ENCODE assay signal across 12 mouse cellular contexts in genomic region chr17:56030238-56030870, GRCm38 (mm10). TPM values are rescaled to one million over a fixed set of nuclear protein-coding genes. Genes with fewer than 3 reads are reported as not detected.
DNase-seq lines count a peak whose midpoint lies in the region; ATAC-seq and TF ChIP-seq lines count a peak whose summit lies in the region.
"Had no signal": no experiment of that assay in that cellular context is flagged by ENCODE, and none has a peak within 500 bp of the region (broad histone marks: within the 10 kb centered on the region; RNA-seq: fewer than 3 reads in every experiment).

No protein-coding gene starts in this region.

- H3K4me1 ChIP-seq in heart, embryonic 16.5 days (ENCODE audit: control insufficient read depth, insufficient read depth, low read length) = peaks cover 47% of the 10 kb centered on the region
- H3K4me1 ChIP-seq in liver, adult 2 months (ENCODE audit: control insufficient read depth, insufficient read depth, low read length) = peaks cover 49% of the 10 kb centered on the region
- peaks cover 43% of the 10 kb centered on the region for H3K4me1 ChIP-seq in liver, embryonic 11.5 days (replicated peaks; ENCODE audit: control insufficient read depth, insufficient read depth, low read length)
- peaks cover 26% of the 10 kb centered on the region for H3K4me1 ChIP-seq in forebrain, embryonic 12.5 days

- peak overlapping the region; percentile 38; the same call in 1 of the 2 replicates for H3K27ac ChIP-seq in heart, embryonic 16.5 days (ENCODE audit: low read length)
- H3K27ac ChIP-seq in liver, adult 2 months (replicated peaks; ENCODE audit: insufficient read depth, low read depth, low read length) = 0 out of 2 replicates have a peak overlapping the region, but pooled peaks have one; percentile 21
- H3K27ac ChIP-seq in liver, embryonic 11.5 days (ENCODE audit: low read depth, low read length) = no peak overlapping the region
- H3K27ac ChIP-seq in forebrain, embryonic 12.5 days = no peak overlapping the region
- H3K27ac ChIP-seq: hindbrain, embryonic 10.5 days; liver, embryonic 14.5 days; neural tube, embryonic 15.5 days had no signal

- no peak for ATAC-seq in heart, embryonic 16.5 days (replicated peaks; ENCODE audit: extremely low read depth, insufficient read depth, low FRiP score)
- no peak for ATAC-seq in liver, embryonic 11.5 days (replicated peaks; ENCODE audit: low FRiP score)
- ATAC-seq in forebrain, embryonic 12.5 days (ENCODE audit: low FRiP score) = no peak

- H3K4me3 ChIP-seq in heart, embryonic 16.5 days (ENCODE audit: low read length) = no peak overlapping the region
- no peak overlapping the region for H3K4me3 ChIP-seq in liver, adult 2 months (ENCODE audit: insufficient read depth, low read depth, low read length)
- H3K4me3 ChIP-seq in liver, embryonic 11.5 days (ENCODE audit: low read depth, low read length) = no peak overlapping the region
- H3K4me3 ChIP-seq in forebrain, embryonic 12.5 days (replicated peaks) = no peak overlapping the region
- H3K4me3 ChIP-seq: erythroblast, embryonic 14.5 days; hindbrain, embryonic 10.5 days; neural tube, embryonic 15.5 days had no signal

- no peaks in the 10 kb centered on the region for H3K27me3 ChIP-seq in heart, embryonic 16.5 days (ENCODE audit: control insufficient read depth, insufficient read depth, low read length)
- no peaks in the 10 kb centered on the region for H3K27me3 ChIP-seq in liver, adult 2 months (ENCODE audit: control insufficient read depth, insufficient read depth, low read length)
- no peaks in the 10 kb centered on the region for H3K27me3 ChIP-seq in liver, embryonic 11.5 days (replicated peaks; ENCODE audit: control insufficient read depth, insufficient read depth, low read length)
- no peaks in the 10 kb centered on the region for H3K27me3 ChIP-seq in forebrain, embryonic 12.5 days
- H3K27me3 ChIP-seq: neural tube, embryonic 15.5 days had no signal

- H3K4me2 ChIP-seq in heart, embryonic 16.5 days (ENCODE audit: low read depth, low read length) = no peak overlapping the region
- no peak overlapping the region for H3K4me2 ChIP-seq in liver, embryonic 11.5 days
- no peak overlapping the region for H3K4me2 ChIP-seq in forebrain, embryonic 12.5 days
- H3K4me2 ChIP-seq: neural tube, embryonic 15.5 days had no signal

- 0 out of 2 replicates have a peak overlapping the region, but pooled peaks have one; percentile 11 for H3K9ac ChIP-seq in heart, embryonic 16.5 days (ENCODE audit: low read length)
- no peak overlapping the region for H3K9ac ChIP-seq in liver, adult 2 months (ENCODE audit: low read depth, low read length)
- no peak overlapping the region for H3K9ac ChIP-seq in liver, embryonic 11.5 days (ENCODE audit: low read depth, low read length)
- H3K9ac ChIP-seq in forebrain, embryonic 12.5 days = no peak overlapping the region
- H3K9ac ChIP-seq: liver, embryonic 14.5 days; neural tube, embryonic 15.5 days had no signal

- TF ChIP-seq CTCF in liver, adult 2 months (IDR thresholded peaks at IDR 0.05; ENCODE audit: low read depth, low read length) = no peak

- DNase-seq in heart, adult 9 months (ENCODE audit: low spot score in 2 of 2) = no peak
- no peak for DNase-seq in liver, adult 2 months (ENCODE audit: extremely low read depth, low read depth, low spot score)
- no peak for DNase-seq in liver, embryonic 11.5 days (ENCODE audit: low spot score)
- peak; percentile 27 for DNase-seq in brain, adult 2 months (ENCODE audit: low read depth, low spot score)
- DNase-seq in cerebellum, postnatal 25 days = peak; percentile 46 to 63
- DNase-seq in frontal cortex, postnatal 36 days (ENCODE audit: low spot score in 2 of 2) = no peak

- H3K79me2 ChIP-seq in liver, adult 2 months (ENCODE audit: control insufficient read depth, insufficient read depth, low read length) = peaks cover 62% of the 10 kb centered on the region

- 85% methylated on average over 9 of the region's 9 CpGs for WGBS in heart, embryonic 16.5 days
- 84% methylated on average over 9 of the region's 9 CpGs for WGBS in liver, adult 2 months
- 89% methylated on average over 9 of the region's 9 CpGs for WGBS in liver, embryonic 11.5 days
- 95% methylated on average over 9 of the region's 9 CpGs for WGBS in forebrain, embryonic 12.5 days

- TF ChIP-seq POLR2A in liver, adult 2 months (IDR thresholded peaks at IDR 0.05; ENCODE audit: extremely low read depth, insufficient read depth, low read length) = no peak

- H3K9me3 ChIP-seq in heart, embryonic 16.5 days (replicated peaks; ENCODE audit: control insufficient read depth, low read length) = no peaks in the 10 kb centered on the region
- no peaks in the 10 kb centered on the region for H3K9me3 ChIP-seq in liver, embryonic 11.5 days (ENCODE audit: control insufficient read depth, low read length)
- no peaks in the 10 kb centered on the region for H3K9me3 ChIP-seq in forebrain, embryonic 12.5 days
- H3K9me3 ChIP-seq: hindbrain, embryonic 10.5 days; neural tube, embryonic 15.5 days had no signal

- no peaks in the 10 kb centered on the region; the same call in 1 of the 2 replicates for H3K36me3 ChIP-seq in heart, embryonic 16.5 days (ENCODE audit: control insufficient read depth, insufficient read depth)
- no peaks in the 10 kb centered on the region for H3K36me3 ChIP-seq in liver, adult 2 months (ENCODE audit: control insufficient read depth, insufficient read depth, low read length)
- peaks cover 19% of the 10 kb centered on the region for H3K36me3 ChIP-seq in liver, embryonic 11.5 days (ENCODE audit: control insufficient read depth, insufficient read depth, low read length)
- peaks cover 59% of the 10 kb centered on the region for H3K36me3 ChIP-seq in forebrain, embryonic 12.5 days (replicated peaks)

RNA-seq across cellular contexts. Expression of gene Sh3gl1, which starts 6.1 kb away (rescaled TPM):
- polyA plus RNA-seq in heart, embryonic 16.5 days (2015; fragmentation: Nextera tagmentation; extraction: Ambion mirVana) = 81.1 and 82.8 TPM in 2 replicates
- total RNA-seq in liver, adult 2 months (2014; rRNA removed) = 8.8 and 10.5 TPM in 2 replicates
- 33.5 and 40.0 TPM in 2 replicates for polyA plus RNA-seq in liver, adult 2 months (2012; rRNA removed)
- 96.4 and 99.1 TPM in 2 replicates for polyA plus RNA-seq in liver, embryonic 11.5 days (2014; fragmentation: Nextera tagmentation; extraction: Ambion mirVana)
- polyA plus RNA-seq in forebrain, embryonic 12.5 days (2016; fragmentation: Nextera tagmentation; extraction: Ambion mirVana) = 130 and 135 TPM in 2 replicates

RNA-seq across cellular contexts. Expression of gene Chaf1a, which starts 9.9 kb away (rescaled TPM):
- polyA plus RNA-seq in heart, embryonic 16.5 days (2015; fragmentation: Nextera tagmentation; extraction: Ambion mirVana) = 12.1 and 12.7 TPM in 2 replicates
- 0.37 and 0.81 TPM in 2 replicates for total RNA-seq in liver, adult 2 months (2014; rRNA removed)
- polyA plus RNA-seq in liver, adult 2 months (2012; rRNA removed) = 0.26 and 0.31 TPM in 2 replicates
- 32.0 and 32.6 TPM in 2 replicates for polyA plus RNA-seq in liver, embryonic 11.5 days (2014; fragmentation: Nextera tagmentation; extraction: Ambion mirVana)
- 39.1 and 43.4 TPM in 2 replicates for polyA plus RNA-seq in forebrain, embryonic 12.5 days (2016; fragmentation: Nextera tagmentation; extraction: Ambion mirVana)

RNA-seq across cellular contexts. Expression of gene Mpnd, which starts 24.8 kb away (rescaled TPM):
- 77.4 and 78.0 TPM in 2 replicates for polyA plus RNA-seq in heart, embryonic 16.5 days (2015; fragmentation: Nextera tagmentation; extraction: Ambion mirVana)
- 86.2 and 93.2 TPM in 2 replicates for total RNA-seq in liver, adult 2 months (2014; rRNA removed)
- 142 and 175 TPM in 2 replicates for polyA plus RNA-seq in liver, adult 2 months (2012; rRNA removed)
- polyA plus RNA-seq in liver, embryonic 11.5 days (2014; fragmentation: Nextera tagmentation; extraction: Ambion mirVana) = 42.5 and 47.9 TPM in 2 replicates
- polyA plus RNA-seq in forebrain, embryonic 12.5 days (2016; fragmentation: Nextera tagmentation; extraction: Ambion mirVana) = 184 and 186 TPM in 2 replicates

RNA-seq across cellular contexts. Expression of gene Stap2, which starts 25.0 kb away (rescaled TPM):
- polyA plus RNA-seq in heart, embryonic 16.5 days (2015; fragmentation: Nextera tagmentation; extraction: Ambion mirVana) = 16.6 and 17.9 TPM in 2 replicates
- total RNA-seq in liver, adult 2 months (2014; rRNA removed) = 30.9 and 35.3 TPM in 2 replicates
- 38.8 and 44.8 TPM in 2 replicates for polyA plus RNA-seq in liver, adult 2 months (2012; rRNA removed)
- polyA plus RNA-seq in liver, embryonic 11.5 days (2014; fragmentation: Nextera tagmentation; extraction: Ambion mirVana) = 3.4 and 3.5 TPM in 2 replicates
- polyA plus RNA-seq in forebrain, embryonic 12.5 days (2016; fragmentation: Nextera tagmentation; extraction: Ambion mirVana) = 4.2 and 4.6 TPM in 2 replicates
- polyA plus RNA-seq: erythroblast, embryonic 14.5 days had no signal

RNA-seq across cellular contexts. Expression of gene Fsd1, which starts 44.0 kb away (rescaled TPM):
- polyA plus RNA-seq in heart, embryonic 16.5 days (2015; fragmentation: Nextera tagmentation; extraction: Ambion mirVana) = 2.3 and 3.5 TPM in 2 replicates
- total RNA-seq in liver, adult 2 months (2014; rRNA removed) = not detected in 2 replicates
- not detected in 2 replicates for polyA plus RNA-seq in liver, adult 2 months (2012; rRNA removed)
- 6.4 and 8.8 TPM in 2 replicates for polyA plus RNA-seq in liver, embryonic 11.5 days (2014; fragmentation: Nextera tagmentation; extraction: Ambion mirVana)
- polyA plus RNA-seq in forebrain, embryonic 12.5 days (2016; fragmentation: Nextera tagmentation; extraction: Ambion mirVana) = 79.7 and 82.4 TPM in 2 replicates
- polyA plus RNA-seq: erythroblast, embryonic 14.5 days had no signal

Comparison
In these comparisons a context has a peak if more than half of its experiments do, and no peak if none do; other contexts are left out.
1. H3K27ac ChIP-seq: peak in heart, embryonic 16.5 days (single experiment) and liver, adult 2 months (single experiment); none in liver, embryonic 11.5 days (single experiment) and forebrain, embryonic 12.5 days (single experiment).
2. DNase-seq: peak in brain, adult 2 months (single experiment) and cerebellum, postnatal 25 days (2 of 2); none in heart, adult 9 months (0 of 2), liver, adult 2 months (single experiment), liver, embryonic 11.5 days (single experiment) and frontal cortex, postnatal 36 days (0 of 2).